Mouse (Mus musculus) myocyte (in vitro differentiated cells): ENCODE measurements around the gene Shroom3. TPM values are rescaled to one million over a fixed set of nuclear protein-coding genes. Genes with fewer than 3 reads are reported as not detected.

Experiments
- H3K27me3 ChIP-seq: one replicate; pipeline ENCODE4 v1.6.1; 2011; ENCODE audit not compliant: control insufficient read depth, insufficient read depth, insufficient read length
- H3K36me3 ChIP-seq: one replicate; pipeline ENCODE4 v1.6.1; 2011; ENCODE audit not compliant: control insufficient read depth, insufficient read depth
- H3K4me2 ChIP-seq: one replicate; pipeline ENCODE4 v1.6.1; 2011; ENCODE audit warnings: low read depth, control low read depth
- H3K4me3 ChIP-seq: one replicate; pipeline ENCODE4 v1.5.1; 2011; ENCODE audit warnings: mild to moderate bottlenecking, control low read depth, moderate library complexity
- H3K79me2 ChIP-seq: one replicate; pipeline ENCODE4 v1.6.1; 2011; ENCODE audit not compliant: control insufficient read depth, insufficient read depth
- H3ac ChIP-seq: one replicate; pipeline ENCODE4 v1.6.1; 2011; ENCODE audit not compliant: control insufficient read depth, insufficient read length
- CEBPB ChIP-seq: IDR thresholded peaks from 2 replicates; pipeline ENCODE4 v1.6.1; 2011; ENCODE audit warnings: mild to moderate bottlenecking, moderate library complexity; ENCODE audit not compliant: poor library complexity, insufficient read depth, severe bottlenecking
- E2F4 ChIP-seq: IDR thresholded peaks from one replicate; pipeline ENCODE4 v1.6.1; 2011; ENCODE audit warnings: mild to moderate bottlenecking, control low read depth, moderate library complexity; ENCODE audit not compliant: insufficient read depth
- MAX ChIP-seq: IDR thresholded peaks from one replicate; pipeline ENCODE4 v1.6.1; 2011; ENCODE audit warnings: low read depth, mild to moderate bottlenecking, control low read depth
- MYOD1 ChIP-seq, 3 experiments: IDR thresholded peaks; one replicate each; pipeline ENCODE4 v1.6.1; 2011; ENCODE audit warnings: control low read depth in 2 of 3, low read depth in 2 of 3, mild to moderate bottlenecking in 2 of 3, moderate library complexity in 1 of 3; ENCODE audit not compliant: insufficient read length in 2 of 3, control insufficient read depth in 1 of 3
- MYOG ChIP-seq, 3 experiments: IDR thresholded peaks; one replicate each; pipeline ENCODE4 v1.6.1; 2011; ENCODE audit warnings: control low read depth in 2 of 3, low read depth in 2 of 3, mild to moderate bottlenecking in 2 of 3; ENCODE audit not compliant: insufficient read length in 2 of 3, control insufficient read depth in 1 of 3, insufficient read depth in 1 of 3
- POLR2A ChIP-seq: IDR thresholded peaks from one replicate; pipeline ENCODE4 v1.6.1; 2011; ENCODE audit warnings: low read depth, mild to moderate bottlenecking, control low read depth, moderate library complexity; ENCODE audit not compliant: insufficient read length
- POLR2AphosphoS2 ChIP-seq: IDR thresholded peaks from one replicate; pipeline ENCODE4 v1.6.1; 2011; ENCODE audit warnings: low read depth, control low read depth; ENCODE audit not compliant: insufficient read length
- REST ChIP-seq: IDR thresholded peaks from one replicate; pipeline ENCODE4 v1.6.1; 2011; ENCODE audit warnings: mild to moderate bottlenecking, control low read depth, moderate library complexity; ENCODE audit not compliant: insufficient read depth, insufficient read length
- SRF ChIP-seq: IDR thresholded peaks from one replicate; pipeline ENCODE4 v1.6.1; 2011; ENCODE audit warnings: low read depth; ENCODE audit not compliant: control insufficient read depth, insufficient read length
- TCF12 ChIP-seq: IDR thresholded peaks from one replicate; pipeline ENCODE4 v1.6.1; 2011; ENCODE audit warnings: mild to moderate bottlenecking, control low read depth; ENCODE audit not compliant: poor library complexity, insufficient read depth, severe bottlenecking
- TCF3 ChIP-seq: IDR thresholded peaks from one replicate; pipeline ENCODE4 v1.6.1; 2011; ENCODE audit warnings: low read depth, control low read depth; ENCODE audit not compliant: insufficient read length
- USF1 ChIP-seq: IDR thresholded peaks from one replicate; pipeline ENCODE4 v1.6.1; 2011; ENCODE audit warnings: low read depth, mild to moderate bottlenecking, control low read depth, moderate library complexity
- polyA plus RNA-seq: library from polyadenylated mRNA; unstranded; fragments of >200 nt; fragmentation: generic; extraction: Trizol; gene quantifications from one replicate; pipeline ENCODE4 v1.2.1, GENCODE M21; 2012; ENCODE audit warnings: missing spikeins

Shroom3 gene
- polyA plus RNA-seq, 1 experiment = 7.1 TPM

DNA sequence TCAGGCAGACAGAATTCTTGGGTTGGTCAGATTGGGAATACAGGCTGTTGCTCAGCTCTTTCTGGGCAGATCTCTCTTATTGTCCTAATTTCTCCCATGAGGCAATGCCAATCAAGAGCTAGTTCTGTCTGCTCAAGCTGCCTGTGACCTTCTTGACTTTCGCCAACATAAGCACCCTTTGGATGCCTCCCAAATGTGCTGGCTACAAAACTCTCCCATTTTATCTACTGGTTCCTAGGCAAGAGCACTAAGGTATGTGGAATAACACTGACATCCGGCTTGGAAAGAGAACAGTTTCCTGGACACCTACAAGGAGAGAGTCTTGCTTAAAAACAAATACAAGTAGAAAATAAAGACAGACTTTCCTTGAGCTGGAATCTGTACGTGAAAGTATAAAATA, 204.3 kb downstream of the Shroom3 start:
- TF ChIP-seq SRF (no peak), REST (no peak), CEBPB (no peak), POLR2A (no peak), E2F4 (no peak)
- Histone ChIP-seq H3K79me2 (no peaks in the 10 kb centered on the region), H3K4me3 (no peak overlapping the region), H3K36me3 (no peaks in the 10 kb centered on the region), H3K4me2 (no peak overlapping the region), H3ac (no peak overlapping the region), H3K27me3 (no peaks in the 10 kb centered on the region)

DNA sequence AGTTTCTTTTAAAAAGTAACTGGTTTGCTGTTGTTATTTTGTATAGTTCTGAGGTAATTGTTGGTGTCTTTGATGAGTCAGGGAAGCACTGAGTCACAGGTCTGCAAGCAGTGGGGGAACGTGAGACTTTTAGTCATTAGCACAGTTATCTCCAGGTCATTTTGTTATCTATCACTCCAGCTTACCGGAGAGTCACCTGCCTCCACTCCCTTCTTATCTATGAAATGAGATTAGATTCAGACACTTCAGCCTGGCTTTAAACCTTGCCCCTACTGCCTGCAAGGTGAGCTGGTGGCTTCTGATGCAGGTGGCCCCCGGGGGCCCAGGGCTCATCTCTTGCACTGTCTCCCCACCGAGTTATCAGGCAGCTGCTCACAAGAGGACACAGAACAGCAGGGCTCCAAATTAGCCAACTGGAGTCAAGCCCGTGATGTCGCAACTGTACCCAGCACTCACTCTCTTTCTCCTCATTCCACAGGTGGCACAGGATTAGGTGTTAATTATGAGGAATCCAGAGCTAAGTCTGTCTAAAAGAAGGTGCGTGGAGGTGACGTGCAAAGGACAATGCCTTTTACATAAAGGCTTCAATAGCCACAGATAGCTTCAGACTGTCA, 205.5 kb downstream of the Shroom3 start:
- Histone ChIP-seq H3ac (no peak overlapping the region), H3K36me3 (no peaks in the 10 kb centered on the region)
- TF ChIP-seq MYOG (IDR thresholded peaks at IDR 0.05; ENCODE audit: control insufficient read depth in 1 of 3, insufficient read depth in 1 of 3, insufficient read length in 2 of 3, low read depth in 2 of 3) (peak in 1 of 3 experiments; percentile 14), CEBPB (0 out of 2 replicates have a peak, but pooled peaks have one; percentile 29), USF1 (no peak), REST (no peak), E2F4 (no peak)

DNA sequence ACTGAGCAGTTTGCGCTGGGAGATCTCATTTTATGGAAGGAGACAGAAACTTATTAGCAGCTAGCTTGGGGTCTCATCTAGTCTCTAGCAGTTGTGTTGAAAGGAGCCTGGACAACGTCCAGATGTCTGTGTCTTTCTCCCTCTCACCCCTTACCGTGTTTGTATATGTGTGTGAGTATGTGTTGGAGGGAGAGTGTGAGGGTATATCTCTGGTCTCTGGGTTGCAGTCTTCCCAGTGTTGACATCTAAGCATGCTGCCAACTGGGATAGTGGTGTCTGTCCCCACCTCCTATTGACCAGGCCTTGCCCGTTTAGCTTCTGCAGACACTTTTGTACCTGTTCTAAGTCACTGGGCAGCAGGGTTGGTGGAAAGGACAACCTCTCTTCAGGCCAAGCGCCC, 207.7 kb downstream of the Shroom3 start:
- H3K79me2 ChIP-seq = no peaks in the 10 kb centered on the region
- H3ac ChIP-seq = no peak overlapping the region
- no peaks in the 10 kb centered on the region for H3K36me3 ChIP-seq
- no peak overlapping the region for H3K4me2 ChIP-seq
- H3K27me3 ChIP-seq = no peaks in the 10 kb centered on the region
- TF ChIP-seq E2F4 (no peak), TCF3 (no peak), TCF12 (no peak), MYOD1 (IDR thresholded peaks at IDR 0.05; ENCODE audit: control insufficient read depth in 1 of 3, insufficient read length in 2 of 3, low read depth in 2 of 3) (no peak), POLR2AphosphoS2 (no peak), POLR2A (no peak)
- H3K4me3 ChIP-seq = no peak overlapping the region

More for the DNA sequence above, 205.5 kb downstream of the Shroom3 start:
- Histone ChIP-seq H3K4me3 (no peak overlapping the region), H3K27me3 (no peaks in the 10 kb centered on the region), H3K4me2 (no peak overlapping the region), H3K79me2 (no peaks in the 10 kb centered on the region)

DNA sequence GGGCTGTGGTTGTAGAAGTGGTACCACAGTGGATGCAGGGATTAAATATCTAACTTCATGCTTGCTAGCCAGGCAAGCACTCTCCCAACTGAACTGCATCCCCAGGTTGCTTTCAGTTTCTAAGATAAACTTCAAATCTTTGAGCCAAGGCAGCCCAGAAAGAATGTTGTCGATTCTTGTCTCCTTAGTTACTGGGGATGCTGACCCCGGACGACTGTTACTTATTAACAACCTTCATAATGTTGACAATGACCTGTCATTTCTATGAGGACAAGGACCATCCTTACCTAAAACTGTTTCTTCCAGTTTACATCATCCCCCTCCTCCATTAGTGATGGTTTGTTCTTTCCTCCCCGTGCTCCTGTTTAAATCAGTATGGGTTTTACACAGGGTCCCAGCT, 210.0 kb downstream of the Shroom3 start:
- no peak overlapping the region for H3K4me3 ChIP-seq
- TF ChIP-seq SRF (no peak), MYOG (IDR thresholded peaks at IDR 0.05; ENCODE audit: control insufficient read depth in 1 of 3, insufficient read depth in 1 of 3, insufficient read length in 2 of 3, low read depth in 2 of 3) (no peak), POLR2A (no peak), MAX (no peak), POLR2AphosphoS2 (no peak), TCF12 (no peak), TCF3 (no peak), USF1 (no peak), CEBPB (no peak), E2F4 (no peak), MYOD1 (IDR thresholded peaks at IDR 0.05; ENCODE audit: control insufficient read depth in 1 of 3, insufficient read length in 2 of 3, low read depth in 2 of 3) (no peak), REST (no peak)

DNA sequence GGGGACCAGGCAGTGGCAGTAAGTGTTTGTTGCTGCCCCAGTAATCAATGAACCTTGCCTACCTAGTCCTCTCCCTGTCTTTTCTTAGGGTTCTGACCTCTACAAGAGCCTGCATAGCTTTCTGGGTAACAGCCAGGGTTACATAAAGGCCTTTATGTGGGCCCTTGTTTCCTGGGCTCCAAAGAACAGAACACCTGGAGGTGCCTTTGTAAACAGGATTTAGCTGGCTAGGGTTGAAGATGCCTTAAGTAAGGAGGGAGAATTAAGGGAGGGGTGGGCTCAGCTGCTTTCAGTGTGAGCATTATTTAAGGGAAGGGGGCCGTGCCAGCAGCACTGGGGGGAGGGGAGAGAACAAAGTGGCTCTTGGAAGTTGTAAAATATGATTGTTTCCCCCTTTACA, 210.5 kb downstream of the Shroom3 start:
- H3K4me2 ChIP-seq = no peak overlapping the region

More for the DNA sequence above, 210.0 kb downstream of the Shroom3 start:
- Histone ChIP-seq H3K36me3 (no peaks in the 10 kb centered on the region), H3K79me2 (no peaks in the 10 kb centered on the region), H3K4me2 (no peak overlapping the region), H3K27me3 (peaks cover 6% of the 10 kb centered on the region), H3ac (no peak overlapping the region)

More for the DNA sequence above, 210.5 kb downstream of the Shroom3 start:
- Histone ChIP-seq H3K27me3 (peaks cover 6% of the 10 kb centered on the region), H3K36me3 (no peaks in the 10 kb centered on the region), H3K79me2 (no peaks in the 10 kb centered on the region), H3K4me3 (no peak overlapping the region), H3ac (no peak overlapping the region)
- TF ChIP-seq MAX (no peak), CEBPB (no peak), SRF (no peak), REST (no peak), E2F4 (no peak), USF1 (no peak), TCF3 (no peak), TCF12 (no peak), MYOG (IDR thresholded peaks at IDR 0.05; ENCODE audit: control insufficient read depth in 1 of 3, insufficient read depth in 1 of 3, insufficient read length in 2 of 3, low read depth in 2 of 3) (no peak), POLR2A (no peak), POLR2AphosphoS2 (no peak), MYOD1 (IDR thresholded peaks at IDR 0.05; ENCODE audit: control insufficient read depth in 1 of 3, insufficient read length in 2 of 3, low read depth in 2 of 3) (no peak)
